Mouse (Mus musculus): ENCODE measurements around the gene Fh1.

DNA sequence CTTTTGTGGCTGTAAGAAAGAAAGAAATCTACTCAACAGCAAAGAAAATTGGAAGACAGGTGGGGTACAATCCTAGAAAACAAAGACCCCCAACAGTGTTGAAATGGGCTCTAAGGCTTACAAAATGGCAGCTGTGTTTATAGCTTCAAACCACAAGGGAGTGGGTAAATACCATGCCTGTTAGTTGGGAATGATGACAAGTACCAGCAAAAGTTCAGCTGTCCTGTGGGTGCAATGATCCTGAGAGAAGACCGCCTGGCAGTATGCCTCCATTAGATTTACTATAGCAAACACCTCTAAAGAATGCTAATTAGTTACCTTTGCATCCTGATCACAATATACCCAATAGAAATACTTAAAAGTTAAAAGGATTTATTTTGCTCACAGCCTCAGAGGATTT is 32.6 kb downstream of the Fh1 start:
- TF ChIP-seq CTCF (IDR thresholded peaks at IDR 0.05; ENCODE audit: low read depth) (no peak), EP300 (optimal IDR thresholded peaks at IDR 0.05) (no peak)
